Mouse (Mus musculus) heart, embryonic 12.5 days (tissue): ENCODE results near the gene Socs1. TPM values are rescaled to one million over a fixed set of nuclear protein-coding genes. Genes with fewer than 3 reads are reported as not detected.

Experiments used
- ATAC-seq: fragments of 200-750 bp; cut with Nextera tagmentation; 2 replicates; pipeline ENCODE4 v1.8.0; 2017; ENCODE audit warnings: moderate TSS enrichment, moderate library complexity; ENCODE audit not compliant: insufficient number of reproducible peaks, low FRiP score
- H3K27ac ChIP-seq: fragments of 300-500 bp; sonication (generic); 2 replicates; pipeline ENCODE4 v1.5.1; 2016; ENCODE audit warnings: mild to moderate bottlenecking, moderate library complexity; ENCODE audit not compliant: poor library complexity, severe bottlenecking
- H3K27me3 ChIP-seq: fragments of 300-500 bp; sonication (generic); replicated peaks from 2 replicates; pipeline ENCODE4 v1.6.1; 2016; ENCODE audit warnings: mild to moderate bottlenecking, moderate library complexity
- H3K36me3 ChIP-seq: fragments of 300-500 bp; sonication (generic); 2 replicates; pipeline ENCODE4 v1.6.1; 2016; ENCODE audit warnings: mild to moderate bottlenecking, moderate library complexity
- H3K4me1 ChIP-seq: fragments of 300-500 bp; sonication (generic); replicated peaks from 2 replicates; pipeline ENCODE4 v1.6.1; 2016; ENCODE audit warnings: mild to moderate bottlenecking
- H3K4me2 ChIP-seq: fragments of 300-500 bp; sonication (generic); 2 replicates; pipeline ENCODE4 v1.6.1; 2016; ENCODE audit warnings: mild to moderate bottlenecking, moderate library complexity
- H3K4me3 ChIP-seq: fragments of 300-500 bp; sonication (generic); 2 replicates; pipeline ENCODE4 v1.5.1; 2016; ENCODE audit warnings: mild to moderate bottlenecking
- H3K9ac ChIP-seq: fragments of 300-500 bp; sonication (generic); 2 replicates; pipeline ENCODE4 v1.6.1; 2016; ENCODE audit warnings: mild to moderate bottlenecking, moderate library complexity
- H3K9me3 ChIP-seq: fragments of 300-500 bp; sonication (generic); replicated peaks from 2 replicates; pipeline ENCODE4 v1.6.1; 2016; ENCODE audit warnings: mild to moderate bottlenecking, moderate library complexity
- WGBS: fragments of 180-500 bp; shearing (Covaris S2); methylation state at CpG from one replicate; pipeline ENCODE4 v1.1.7; 2016; 5-methylcytosine and 5-hydroxymethylcytosine counted together
- polyA plus RNA-seq: library from polyadenylated mRNA; unstranded; fragments of >200 nt; fragmentation: Nextera tagmentation; extraction: Ambion mirVana; gene quantifications from 2 replicates; pipeline ENCODE4 v1.2.1, GENCODE M21; 2016

Gene Socs1
- polyA plus RNA-seq, 1 experiment from 2014 or later, result 6.2 TPM

DNA sequence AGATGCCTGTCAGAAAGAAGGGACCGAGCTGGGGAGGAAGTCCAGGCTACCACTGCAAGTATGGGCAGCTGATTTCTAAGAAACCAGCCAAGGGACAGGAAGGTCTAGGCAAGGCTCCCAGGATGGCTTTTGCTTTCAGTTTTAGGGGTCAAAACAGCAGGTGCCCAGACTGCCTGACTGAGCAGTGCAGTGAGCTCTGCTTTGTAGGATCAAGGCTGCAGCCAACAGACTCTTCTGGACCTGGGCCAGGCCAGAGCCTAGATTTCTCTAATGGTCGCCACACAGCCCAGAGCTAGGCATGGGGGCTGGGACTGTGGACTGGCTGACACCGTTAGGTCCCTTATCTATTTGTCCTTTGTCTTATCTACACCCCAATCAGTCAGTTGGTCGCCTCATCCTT, 10.6 kb downstream of the Socs1 start:
- no peak for ATAC-seq
- no peak overlapping the region for H3K9ac ChIP-seq
- WGBS, result 39% methylated on average over 4 of the region's 4 CpGs

DNA sequence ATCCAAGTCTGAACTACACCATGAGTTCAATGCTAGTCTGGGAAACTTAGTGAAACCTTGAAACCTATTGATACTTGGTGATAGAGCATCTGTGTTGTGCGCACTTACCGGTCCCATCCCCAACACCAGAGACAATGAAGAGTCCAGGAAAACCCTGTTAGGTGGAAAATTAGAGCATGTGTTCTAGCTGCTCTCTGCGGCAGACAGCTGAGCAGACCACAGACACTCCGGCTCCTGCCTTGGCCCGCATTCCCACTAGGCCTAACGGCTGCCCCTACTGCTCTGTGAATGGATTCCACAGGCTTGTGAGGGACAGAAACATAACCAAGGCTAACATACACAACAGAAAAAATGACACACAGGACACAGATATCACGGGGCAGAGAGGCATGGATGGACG, 11.8 kb downstream of the Socs1 start:
- Histone ChIP-seq H3K36me3 (no peaks in the 10 kb centered on the region), H3K9ac (no peak overlapping the region), H3K4me3 (no peak overlapping the region), H3K27ac (no peak overlapping the region), H3K4me1 (peaks cover 46% of the 10 kb centered on the region), H3K4me2 (no peak overlapping the region), H3K9me3 (no peaks in the 10 kb centered on the region), H3K27me3 (peaks cover 8% of the 10 kb centered on the region; the same call in 1 of the 2 replicates)
- ATAC-seq, result no peak
- 79% methylated on average over 8 of the region's 8 CpGs for WGBS

More for the DNA sequence above, 10.6 kb downstream of the Socs1 start:
- H3K4me1 ChIP-seq, result peaks cover 41% of the 10 kb centered on the region
- H3K9me3 ChIP-seq, result no peaks in the 10 kb centered on the region
- no peak overlapping the region for H3K27ac ChIP-seq
- peaks cover under 1% of the 10 kb centered on the region; the same call in 1 of the 2 replicates for H3K27me3 ChIP-seq
- H3K36me3 ChIP-seq, result no peaks in the 10 kb centered on the region
- H3K4me2 ChIP-seq, result no peak overlapping the region
- H3K4me3 ChIP-seq, result no peak overlapping the region

DNA sequence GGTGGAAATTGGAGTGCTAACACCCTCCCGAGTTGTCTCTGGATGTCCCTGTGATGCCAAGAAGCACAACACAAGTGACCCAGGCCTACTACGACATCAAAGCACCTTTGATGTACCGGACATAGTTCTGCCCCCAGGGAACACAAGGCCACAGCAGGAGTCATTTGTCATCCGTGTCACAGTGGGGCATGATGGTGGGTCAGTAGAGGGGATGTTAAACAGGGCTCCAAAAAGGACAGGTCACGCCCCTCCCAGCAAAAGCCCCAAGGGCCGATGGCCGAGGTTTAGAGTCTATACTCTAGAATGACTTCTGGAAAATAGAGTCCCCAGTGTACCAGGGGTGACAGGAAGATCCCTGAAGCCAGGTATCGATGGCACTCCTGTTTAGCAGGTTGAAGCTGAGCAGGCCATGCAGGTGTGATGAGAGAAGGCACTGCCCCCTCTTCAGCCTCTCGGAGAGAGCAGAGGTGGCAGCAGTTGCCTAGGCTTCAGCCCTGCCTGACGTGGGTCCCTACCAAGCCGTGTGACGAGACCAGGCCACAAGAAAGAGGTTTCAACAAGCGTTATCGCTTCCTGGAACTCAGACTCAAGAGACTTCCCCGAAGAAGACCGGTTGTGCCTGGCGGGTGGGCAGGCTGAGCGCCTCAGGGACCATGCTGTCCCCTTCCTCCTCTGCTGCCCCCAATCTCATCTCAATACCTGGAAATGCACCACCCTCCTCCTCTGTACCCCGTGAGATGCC, 13.4 kb downstream of the Socs1 start:
- H3K4me1 ChIP-seq, result peaks cover 31% of the 10 kb centered on the region
- no peaks in the 10 kb centered on the region for H3K9me3 ChIP-seq
- peaks cover 13% of the 10 kb centered on the region; the same call in 1 of the 2 replicates for H3K27me3 ChIP-seq
- H3K9ac ChIP-seq, result no peak overlapping the region
- no peak for ATAC-seq
- H3K4me2 ChIP-seq, result no peak overlapping the region
- no peak overlapping the region for H3K27ac ChIP-seq
- WGBS, result 58% methylated on average over 19 of the region's 19 CpGs
- H3K36me3 ChIP-seq, result no peaks in the 10 kb centered on the region
- H3K4me3 ChIP-seq, result no peak overlapping the region

DNA sequence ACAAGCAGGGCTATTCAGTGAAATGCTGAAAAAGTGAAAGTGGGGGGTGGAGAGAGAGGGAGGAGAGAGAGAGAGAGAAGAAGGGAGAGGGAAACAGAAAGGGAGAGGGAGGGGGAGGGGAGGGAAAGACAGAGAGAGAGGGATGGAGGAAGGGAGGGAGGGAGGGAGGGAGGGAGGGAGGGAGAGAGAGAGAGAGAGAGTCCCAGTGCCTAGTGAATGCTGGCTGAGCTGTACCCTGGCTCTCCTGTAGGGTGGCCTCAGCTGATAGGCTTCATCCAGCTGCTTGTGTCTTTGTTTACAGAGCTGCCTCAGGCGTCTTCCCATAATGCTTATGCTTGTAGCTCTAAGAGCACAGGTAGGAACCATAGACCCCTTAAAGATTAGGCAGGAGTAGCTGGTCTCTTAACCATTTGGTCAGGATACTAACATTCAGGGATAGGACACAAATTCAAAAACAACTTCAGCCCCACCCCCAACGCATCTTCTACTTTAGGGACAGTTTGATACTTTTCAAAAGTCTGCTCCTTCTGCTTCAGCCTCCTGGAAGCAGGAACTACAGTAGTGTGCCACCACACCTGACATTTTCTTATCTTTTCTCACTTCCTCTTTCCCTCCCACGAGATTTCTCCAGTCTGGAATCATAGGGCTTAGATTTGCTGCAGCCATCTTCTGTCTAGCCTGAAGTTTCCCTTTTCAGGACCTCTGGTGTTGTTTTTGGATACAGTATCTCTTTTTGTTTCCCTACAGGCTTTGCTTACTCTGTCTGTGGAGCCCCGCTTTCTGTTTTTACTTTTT, 14.6 kb downstream of the Socs1 start:
- no peak overlapping the region for H3K27ac ChIP-seq
- 37% methylated on average over 4 of the region's 4 CpGs for WGBS
- H3K4me1 ChIP-seq, result peaks cover 21% of the 10 kb centered on the region
- no peaks in the 10 kb centered on the region for H3K9me3 ChIP-seq
- peaks cover 13% of the 10 kb centered on the region; the same call in 1 of the 2 replicates for H3K27me3 ChIP-seq
- no peak overlapping the region for H3K4me2 ChIP-seq
- no peaks in the 10 kb centered on the region for H3K36me3 ChIP-seq
- ATAC-seq, result no peak
- H3K9ac ChIP-seq, result no peak overlapping the region
- H3K4me3 ChIP-seq, result no peak overlapping the region

DNA sequence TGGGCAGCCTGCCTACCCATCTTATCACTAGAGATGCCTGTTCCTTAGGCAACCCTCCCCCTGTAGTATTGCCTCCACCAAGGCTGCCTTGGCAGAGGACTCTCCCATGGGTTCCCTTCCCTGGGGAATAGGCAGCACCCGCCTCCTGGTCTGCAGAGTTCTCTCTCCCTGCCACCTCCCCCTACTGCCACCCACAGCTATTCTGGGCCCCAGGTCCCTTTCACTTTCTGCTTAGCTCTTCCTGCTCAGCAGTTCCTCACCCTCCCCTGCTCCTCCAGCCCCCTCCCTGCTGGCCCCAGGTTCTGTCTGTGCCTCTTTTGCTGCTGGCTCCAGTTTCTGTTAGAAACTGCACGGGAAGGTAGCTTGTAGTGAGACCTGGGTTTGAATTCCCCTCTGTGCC, 15.7 kb downstream of the Socs1 start:
- Histone ChIP-seq H3K27ac (no peak overlapping the region), H3K9me3 (no peaks in the 10 kb centered on the region), H3K36me3 (no peaks in the 10 kb centered on the region), H3K4me3 (no peak overlapping the region), H3K4me1 (peaks cover 21% of the 10 kb centered on the region), H3K4me2 (no peak overlapping the region), H3K9ac (no peak overlapping the region), H3K27me3 (peaks cover 13% of the 10 kb centered on the region; the same call in 1 of the 2 replicates)
- ATAC-seq, result no peak
- WGBS, result 35% methylated on average over 2 of the region's 2 CpGs

DNA sequence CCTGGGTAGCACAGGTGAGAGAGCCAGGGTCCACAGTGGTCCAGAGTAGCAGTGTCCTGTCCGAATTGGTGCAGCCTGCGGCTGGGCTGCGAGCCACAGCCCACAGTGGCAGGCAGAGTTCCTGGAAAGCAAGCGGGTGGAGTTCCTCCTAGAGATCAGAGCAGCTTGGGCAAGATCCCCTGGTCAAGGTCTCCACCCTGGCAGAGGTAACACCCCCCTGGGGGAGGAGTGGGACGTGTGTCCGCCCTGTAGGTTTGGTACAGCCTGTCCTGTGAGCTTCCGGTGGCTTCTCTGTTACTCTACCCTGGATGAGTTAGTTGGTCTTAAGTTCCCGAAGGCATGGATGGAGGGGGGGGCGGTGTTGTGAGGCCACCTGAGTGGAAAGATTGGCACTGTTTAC, 16.5 kb downstream of the Socs1 start:
- no peak overlapping the region for H3K9ac ChIP-seq
- H3K4me1 ChIP-seq, result peaks cover 21% of the 10 kb centered on the region
- H3K4me3 ChIP-seq, result no peak overlapping the region
- no peak overlapping the region for H3K4me2 ChIP-seq
- 47% methylated on average over 9 of the region's 9 CpGs for WGBS
- no peaks in the 10 kb centered on the region for H3K9me3 ChIP-seq
- no peak overlapping the region for H3K27ac ChIP-seq
- H3K36me3 ChIP-seq, result no peaks in the 10 kb centered on the region
- no peak for ATAC-seq
- H3K27me3 ChIP-seq, result peaks cover 15% of the 10 kb centered on the region; the same call in 1 of the 2 replicates

DNA sequence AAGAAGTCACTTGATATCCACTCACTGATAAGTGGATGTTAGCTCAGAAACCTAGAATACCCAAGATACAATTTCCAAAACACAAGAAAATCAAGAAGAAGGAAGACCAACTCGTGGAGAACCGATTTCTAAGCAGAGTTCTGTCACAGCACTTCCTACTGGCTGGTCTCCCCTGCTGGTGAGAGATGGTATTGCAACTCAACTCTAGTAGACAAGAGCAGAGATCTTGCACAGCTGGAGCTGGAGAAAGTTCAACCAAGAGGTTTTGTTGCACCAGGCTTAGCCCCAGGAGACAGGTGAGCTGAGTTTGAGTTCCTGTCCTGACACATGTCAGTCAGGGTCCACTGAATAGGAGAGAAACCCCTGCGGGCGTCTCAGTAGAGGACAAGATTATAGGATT, 18.2 kb downstream of the Socs1 start:
- H3K27ac ChIP-seq, result no peak overlapping the region
- H3K4me2 ChIP-seq, result no peak overlapping the region
- no peaks in the 10 kb centered on the region for H3K36me3 ChIP-seq
- ATAC-seq, result no peak
- no peak overlapping the region for H3K4me3 ChIP-seq
- H3K27me3 ChIP-seq, result peaks cover 27% of the 10 kb centered on the region
- peaks cover 21% of the 10 kb centered on the region for H3K4me1 ChIP-seq
- no peak overlapping the region for H3K9ac ChIP-seq
- H3K9me3 ChIP-seq, result no peaks in the 10 kb centered on the region
- 41% methylated on average over 4 of the region's 4 CpGs for WGBS

DNA sequence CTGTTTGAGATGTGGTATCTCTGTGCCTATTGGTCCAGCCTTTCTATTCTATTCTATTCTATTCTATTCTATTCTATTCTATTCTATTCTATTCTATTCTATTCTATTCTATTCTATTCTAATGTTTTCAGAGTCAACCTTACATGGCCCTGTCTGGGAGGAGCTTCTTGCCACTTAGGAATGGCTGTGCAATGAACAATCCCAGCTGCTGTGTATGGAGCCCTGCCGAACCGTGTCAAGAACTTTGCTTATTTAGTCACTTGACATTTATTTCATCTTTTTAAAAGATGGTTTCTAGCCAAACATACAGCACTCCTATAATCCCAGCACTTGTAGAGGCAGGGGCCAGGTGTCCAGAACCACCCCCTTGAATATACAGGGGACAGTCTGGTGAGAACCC, 21.0 kb downstream of the Socs1 start:
- H3K27ac ChIP-seq, result no peak overlapping the region
- ATAC-seq, result no peak
- no peak overlapping the region for H3K4me3 ChIP-seq
- no peak overlapping the region for H3K9ac ChIP-seq
- H3K36me3 ChIP-seq, result no peaks in the 10 kb centered on the region
- H3K4me2 ChIP-seq, result no peak overlapping the region
- H3K9me3 ChIP-seq, result no peaks in the 10 kb centered on the region
- H3K27me3 ChIP-seq, result peaks cover 24% of the 10 kb centered on the region
- 70% methylated on average over 2 of the region's 2 CpGs for WGBS
- peaks cover 8% of the 10 kb centered on the region for H3K4me1 ChIP-seq

DNA sequence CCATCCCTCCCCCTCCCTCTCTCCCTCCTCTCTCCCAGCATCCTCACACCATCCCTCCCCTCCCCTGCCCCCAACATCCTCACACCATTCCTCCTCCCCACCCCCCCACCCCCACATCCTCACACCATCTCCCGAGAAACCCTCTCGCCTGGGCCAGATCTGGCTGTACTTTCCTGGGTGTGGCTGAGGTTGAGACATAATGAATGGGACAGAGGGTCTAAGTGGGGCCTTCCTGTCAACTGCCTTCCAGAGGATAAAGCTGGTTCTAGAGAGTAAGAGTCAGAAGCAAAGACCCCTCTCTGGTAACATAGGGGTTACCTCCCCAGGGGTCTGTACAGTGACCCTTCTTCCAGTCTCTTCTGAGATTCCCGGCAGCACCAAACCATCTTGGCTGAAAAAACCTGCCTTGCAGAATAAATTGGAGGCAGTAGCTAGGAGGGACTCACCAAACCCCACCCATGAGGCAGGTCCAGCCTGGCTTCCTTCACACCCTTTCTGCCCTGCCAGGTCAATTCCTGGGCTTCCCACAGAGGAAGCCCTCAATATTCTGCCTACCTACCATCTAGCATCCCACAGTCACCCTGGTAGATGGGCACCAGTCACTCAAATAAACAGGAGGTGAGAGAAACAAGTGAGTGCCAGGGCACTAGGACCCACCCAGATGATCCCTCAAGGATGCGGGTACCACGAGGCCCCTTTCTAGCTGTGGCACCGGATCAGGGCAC, 21.6 kb downstream of the Socs1 start:
- Histone ChIP-seq H3K27ac (no peak overlapping the region), H3K9ac (no peak overlapping the region), H3K4me1 (peaks cover 7% of the 10 kb centered on the region), H3K27me3 (peaks cover 22% of the 10 kb centered on the region), H3K4me3 (no peak overlapping the region), H3K9me3 (no peaks in the 10 kb centered on the region), H3K4me2 (no peak overlapping the region), H3K36me3 (no peaks in the 10 kb centered on the region)
- ATAC-seq, result no peak
- 52% methylated on average over 6 of the region's 6 CpGs for WGBS

DNA sequence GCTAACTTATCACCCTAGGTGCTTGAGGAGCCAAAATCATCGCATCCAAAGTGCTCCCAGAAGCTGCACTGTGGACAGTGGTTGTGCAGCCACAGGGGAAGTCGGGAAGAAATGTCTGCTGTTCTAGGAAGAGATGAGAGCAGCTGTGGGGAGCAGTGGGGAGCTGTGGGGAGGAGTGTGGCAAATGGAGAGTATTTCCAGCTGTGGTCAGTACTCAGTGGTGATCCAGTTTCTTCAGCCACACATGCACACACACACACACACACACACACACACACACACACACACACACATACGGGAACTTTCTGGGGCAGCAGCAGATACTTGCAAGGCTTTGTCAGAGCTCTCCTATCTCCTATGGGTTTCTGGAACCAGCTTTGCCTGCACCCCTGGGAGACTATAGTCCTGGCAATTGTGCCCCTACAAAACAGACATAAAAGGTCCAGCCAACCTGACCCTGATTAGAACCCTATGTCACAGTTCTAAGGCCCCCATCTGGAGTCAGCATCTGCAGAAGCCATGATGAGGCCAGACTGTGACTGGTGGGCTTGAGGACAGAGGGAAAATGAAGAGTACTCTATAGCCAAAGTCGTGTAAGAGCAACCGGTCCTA, 22.7 kb downstream of the Socs1 start:
- 67% methylated on average over 5 of the region's 5 CpGs for WGBS
- no peaks in the 10 kb centered on the region for H3K9me3 ChIP-seq
- peaks cover 7% of the 10 kb centered on the region for H3K4me1 ChIP-seq
- ATAC-seq, result no peak
- H3K36me3 ChIP-seq, result no peaks in the 10 kb centered on the region
- no peak overlapping the region for H3K27ac ChIP-seq
- H3K27me3 ChIP-seq, result peaks cover 15% of the 10 kb centered on the region
- no peak overlapping the region for H3K4me3 ChIP-seq
- H3K4me2 ChIP-seq, result no peak overlapping the region
- H3K9ac ChIP-seq, result no peak overlapping the region

DNA sequence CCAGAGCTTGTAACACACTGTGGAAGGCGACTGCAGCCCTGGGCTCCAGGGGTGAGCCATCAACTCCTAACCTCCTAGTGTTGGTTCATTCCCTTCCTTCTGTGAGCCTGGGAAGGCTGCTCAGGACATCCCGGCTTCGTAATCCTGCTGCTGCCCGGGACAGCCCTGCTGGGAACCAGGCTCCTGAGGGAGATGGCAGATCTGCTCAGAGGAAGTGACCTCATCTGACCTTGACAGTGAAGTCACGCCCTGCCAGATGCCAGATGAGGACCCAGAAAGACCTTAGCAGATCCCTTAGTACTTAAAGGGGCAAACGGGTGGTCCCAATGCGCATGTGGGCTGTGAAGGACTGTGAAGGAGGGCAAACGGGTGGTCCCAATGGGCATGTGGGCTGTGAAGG, 24.2 kb downstream of the Socs1 start:
- Histone ChIP-seq H3K9ac (no peak overlapping the region), H3K4me3 (no peak overlapping the region), H3K4me2 (no peak overlapping the region), H3K27me3 (peaks cover 15% of the 10 kb centered on the region), H3K36me3 (no peaks in the 10 kb centered on the region), H3K4me1 (peaks cover 7% of the 10 kb centered on the region), H3K9me3 (no peaks in the 10 kb centered on the region), H3K27ac (no peak overlapping the region)
- WGBS, result 48% methylated on average over 8 of the region's 8 CpGs
- no peak for ATAC-seq
